Mouse (Mus musculus) G1E (cell line): ENCODE data around the gene Hyal2. TPM values are rescaled to one million over a fixed set of nuclear protein-coding genes. Genes with fewer than 3 reads are reported as not detected.

Source experiments
- ATAC-seq: 2 replicates; pipeline ENCODE4 v1.8.0; 2016; ENCODE audit warnings: mild to moderate bottlenecking; ENCODE audit not compliant: insufficient number of reproducible peaks, poor library complexity, low FRiP score, severe bottlenecking; ENCODE audit errors: extremely low read depth
- DNase-seq: peaks from one replicate; pipeline ENCODE4 v3.0.0; 2012; ENCODE audit warnings: low spot score
- H3K27me3 ChIP-seq: 2 replicates; pipeline ENCODE4 v1.6.1; 2012; ENCODE audit warnings: mild to moderate bottlenecking, low read length, inconsistent platforms; ENCODE audit not compliant: insufficient read depth
- H3K36me3 ChIP-seq: replicated peaks from 2 replicates; pipeline ENCODE3; 2012; ENCODE audit warnings: mild to moderate bottlenecking, inconsistent platforms
- H3K4me1 ChIP-seq: 2 replicates; pipeline ENCODE4 v1.6.1; 2012; ENCODE audit warnings: low read depth, low read length, inconsistent platforms, mixed read lengths; ENCODE audit not compliant: insufficient read depth
- H3K4me3 ChIP-seq: 2 replicates; pipeline ENCODE4 v1.5.1; 2012; ENCODE audit warnings: low read depth, mild to moderate bottlenecking, inconsistent platforms, low read length, moderate library complexity, mixed read lengths
- H3K9me3 ChIP-seq: replicated peaks from 2 replicates; pipeline ENCODE4 v1.6.1; 2012; ENCODE audit warnings: inconsistent platforms
- CTCF ChIP-seq: IDR thresholded peaks from 2 replicates; pipeline ENCODE4 v1.5.1; 2012; ENCODE audit warnings: low read depth, low read length, inconsistent platforms, mixed read lengths
- GATA1 ChIP-seq: IDR thresholded peaks from 2 replicates; pipeline ENCODE4 v1.6.1; 2012; ENCODE audit warnings: borderline replicate concordance, low read length, inconsistent platforms, mixed read lengths
- GATA2 ChIP-seq: IDR thresholded peaks from 2 replicates; pipeline ENCODE4 v1.6.1; 2012; ENCODE audit warnings: low read depth, low read length, inconsistent platforms, borderline replicate concordance
- POLR2AphosphoS5 ChIP-seq: IDR thresholded peaks from 2 replicates; pipeline ENCODE4 v1.6.1; 2012; ENCODE audit warnings: low read depth, low read length, inconsistent platforms; ENCODE audit not compliant: insufficient replicate concordance
- TAL1 ChIP-seq: conservative IDR thresholded peaks from 2 replicates; pipeline ENCODE4 v1.6.1; 2012; ENCODE audit warnings: low read depth, low read length, inconsistent platforms, mixed read lengths
- polyA plus RNA-seq: library from polyadenylated mRNA; stranded (reverse); fragments of >175 nt; gene quantifications from 2 replicates; pipeline ENCODE4 v1.2.3, GENCODE M21; 2012
- total RNA-seq, 2 experiments: library from RNA; stranded (forward) in 1 of 2; stranded (reverse) in 1 of 2; fragments of 200-1000 nt in 1 of 2; fragments of >200 nt in 1 of 2; fragmentation: Nextera tagmentation in 1 of 2; gene quantifications; 2 replicates each; pipeline ENCODE4 v1.2.3; 2014 to 2017

The Hyal2 gene
- total and polyA plus RNA-seq, 3 experiments: 5.5 to 33.9 (median 11.7) TPM

- no peak for TF ChIP-seq POLR2AphosphoS5
- no peak for TF ChIP-seq CTCF
- no peak for TF ChIP-seq GATA1
- TF ChIP-seq GATA2: no peak
- no peak for TF ChIP-seq TAL1
- no peak overlapping the region for H3K4me3 ChIP-seq
- no peaks in the 10 kb centered on the region for H3K27me3 ChIP-seq
- peaks cover 40% of the 10 kb centered on the region for H3K4me1 ChIP-seq
- ATAC-seq (no peak), DNase-seq (no peak)
- H3K36me3 ChIP-seq: peaks cover 91% of the 10 kb centered on the region
- H3K9me3 ChIP-seq: no peaks in the 10 kb centered on the region
Measured at GRCm38 (mm10) chr9:107620954-107621353, 53.2 kb downstream of the Hyal2 start.

Other genes with a start within 250 kb of the Hyal2 start
- 29.6 and 42.6 TPM in 2 replicates for gene Hemk1, start 229.6 kb upstream of the Hyal2 start, total RNA-seq (2014; fragmentation: Nextera tagmentation)
- gene Hemk1, start 229.6 kb upstream of the Hyal2 start, total RNA-seq (2017): 35.6 and 48.6 TPM in 2 replicates
- gene Hemk1, start 229.6 kb upstream of the Hyal2 start, polyA plus RNA-seq: 9.4 and 11.0 TPM in 2 replicates
- gene 6430571L13Rik, start 227.3 kb upstream of the Hyal2 start, total RNA-seq (2014; fragmentation: Nextera tagmentation): 1.3 TPM in 1 of 2 replicates, not detected in the other
- 0.64 and 0.76 TPM in 2 replicates for gene 6430571L13Rik, start 227.3 kb upstream of the Hyal2 start, total RNA-seq (2017)
- 0.29 and 0.46 TPM in 2 replicates for gene 6430571L13Rik, start 227.3 kb upstream of the Hyal2 start, polyA plus RNA-seq
- not detected in 2 replicates for gene Cacna2d2, start 168.3 kb upstream of the Hyal2 start, total RNA-seq (2014; fragmentation: Nextera tagmentation)
- gene Cacna2d2, start 168.3 kb upstream of the Hyal2 start, total RNA-seq (2017): 0.05 and 0.06 TPM in 2 replicates
- gene Cacna2d2, start 168.3 kb upstream of the Hyal2 start, polyA plus RNA-seq: 0.09 TPM in 1 of 2 replicates, not detected in the other
- 20.5 and 22.1 TPM in 2 replicates for gene Tmem115, start 34.0 kb upstream of the Hyal2 start, total RNA-seq (2014; fragmentation: Nextera tagmentation)
- gene Tmem115, start 34.0 kb upstream of the Hyal2 start, total RNA-seq (2017): 16.6 and 18.0 TPM in 2 replicates
- gene Tmem115, start 34.0 kb upstream of the Hyal2 start, polyA plus RNA-seq: 23.2 and 27.1 TPM in 2 replicates
- gene Cyb561d2, start 25.8 kb upstream of the Hyal2 start, total RNA-seq (2014; fragmentation: Nextera tagmentation): 1.9 TPM in 1 of 2 replicates, not detected in the other
- 23.1 and 30.2 TPM in 2 replicates for gene Cyb561d2, start 25.8 kb upstream of the Hyal2 start, total RNA-seq (2017)
- gene Cyb561d2, start 25.8 kb upstream of the Hyal2 start, polyA plus RNA-seq: 10.6 and 11.7 TPM in 2 replicates
- gene Nprl2, start 25.7 kb upstream of the Hyal2 start, total RNA-seq (2014; fragmentation: Nextera tagmentation): 16.3 and 22.6 TPM in 2 replicates
- gene Nprl2, start 25.7 kb upstream of the Hyal2 start, total RNA-seq (2017): 18.4 and 35.0 TPM in 2 replicates
- gene Nprl2, start 25.7 kb upstream of the Hyal2 start, polyA plus RNA-seq: 1.4 and 1.7 TPM in 2 replicates
- 1.1 TPM in 1 of 2 replicates, not detected in the other for gene Zmynd10, start 20.6 kb upstream of the Hyal2 start, total RNA-seq (2014; fragmentation: Nextera tagmentation)
- 6.2 and 7.3 TPM in 2 replicates for gene Zmynd10, start 20.6 kb upstream of the Hyal2 start, total RNA-seq (2017)
- gene Zmynd10, start 20.6 kb upstream of the Hyal2 start, polyA plus RNA-seq: 1.1 TPM in 2 replicates
- gene Rassf1, start 16.4 kb upstream of the Hyal2 start, total RNA-seq (2014; fragmentation: Nextera tagmentation): 15.4 and 19.4 TPM in 2 replicates
- gene Rassf1, start 16.4 kb upstream of the Hyal2 start, total RNA-seq (2017): 29.5 and 35.4 TPM in 2 replicates
- gene Rassf1, start 16.4 kb upstream of the Hyal2 start, polyA plus RNA-seq: 10.7 and 12.1 TPM in 2 replicates
- gene Tusc2, start 4.7 kb upstream of the Hyal2 start, total RNA-seq (2014; fragmentation: Nextera tagmentation): 30.4 and 33.1 TPM in 2 replicates
- 16.0 and 21.3 TPM in 2 replicates for gene Tusc2, start 4.7 kb upstream of the Hyal2 start, total RNA-seq (2017)
- 24.4 and 45.3 TPM in 2 replicates for gene Tusc2, start 4.7 kb upstream of the Hyal2 start, polyA plus RNA-seq
- gene Hyal1, start 9.0 kb downstream of the Hyal2 start, total RNA-seq (2014; fragmentation: Nextera tagmentation): 6.6 and 7.3 TPM in 2 replicates
- gene Hyal1, start 9.0 kb downstream of the Hyal2 start, total RNA-seq (2017): 1.9 and 2.3 TPM in 2 replicates
- gene Hyal1, start 9.0 kb downstream of the Hyal2 start, polyA plus RNA-seq: 1.4 and 2.2 TPM in 2 replicates
- 17.1 and 17.4 TPM in 2 replicates for gene Naa80, start 10.9 kb downstream of the Hyal2 start, total RNA-seq (2014; fragmentation: Nextera tagmentation)
- gene Naa80, start 10.9 kb downstream of the Hyal2 start, total RNA-seq (2017): 13.1 and 14.6 TPM in 2 replicates
- 53.5 and 53.8 TPM in 2 replicates for gene Naa80, start 10.9 kb downstream of the Hyal2 start, polyA plus RNA-seq
- 4.6 and 7.7 TPM in 2 replicates for gene Hyal3, start 12.9 kb downstream of the Hyal2 start, total RNA-seq (2014; fragmentation: Nextera tagmentation)
- 1.1 and 1.4 TPM in 2 replicates for gene Hyal3, start 12.9 kb downstream of the Hyal2 start, total RNA-seq (2017)
- gene Hyal3, start 12.9 kb downstream of the Hyal2 start, polyA plus RNA-seq: 0.29 and 0.53 TPM in 2 replicates
- gene Ifrd2, start 19.7 kb downstream of the Hyal2 start, total RNA-seq (2014; fragmentation: Nextera tagmentation): 178 and 183 TPM in 2 replicates
- 76.0 and 76.7 TPM in 2 replicates for gene Ifrd2, start 19.7 kb downstream of the Hyal2 start, total RNA-seq (2017)
- gene Ifrd2, start 19.7 kb downstream of the Hyal2 start, polyA plus RNA-seq: 153 and 156 TPM in 2 replicates
- not detected in 2 replicates for gene Sema3b, start 41.3 kb downstream of the Hyal2 start, total RNA-seq (2014; fragmentation: Nextera tagmentation)
- gene Sema3b, start 41.3 kb downstream of the Hyal2 start, total RNA-seq (2017): 0.27 TPM in 1 of 2 replicates, not detected in the other
- gene Sema3b, start 41.3 kb downstream of the Hyal2 start, polyA plus RNA-seq: not detected in 2 replicates
- gene Gnai2, start 67.4 kb downstream of the Hyal2 start, total RNA-seq (2014; fragmentation: Nextera tagmentation): 337 and 375 TPM in 2 replicates
- 232 TPM in 2 replicates for gene Gnai2, start 67.4 kb downstream of the Hyal2 start, total RNA-seq (2017)
- gene Gnai2, start 67.4 kb downstream of the Hyal2 start, polyA plus RNA-seq: 657 and 787 TPM in 2 replicates
- not detected in 2 replicates for gene Slc38a3, start 101.6 kb downstream of the Hyal2 start, total RNA-seq (2014; fragmentation: Nextera tagmentation)
- gene Slc38a3, start 101.6 kb downstream of the Hyal2 start, total RNA-seq (2017): 0.11 and 0.12 TPM in 2 replicates
- not detected in 2 replicates for gene Slc38a3, start 101.6 kb downstream of the Hyal2 start, polyA plus RNA-seq
- gene Gnat1, start 111.8 kb downstream of the Hyal2 start, total RNA-seq (2014; fragmentation: Nextera tagmentation): not detected in 2 replicates
- 0.05 TPM in 1 of 2 replicates, not detected in the other for gene Gnat1, start 111.8 kb downstream of the Hyal2 start, total RNA-seq (2017)
- not detected in 2 replicates for gene Gnat1, start 111.8 kb downstream of the Hyal2 start, polyA plus RNA-seq
- gene Sema3f, start 142.5 kb downstream of the Hyal2 start, total RNA-seq (2014; fragmentation: Nextera tagmentation): not detected in 2 replicates
- 0.11 and 0.52 TPM in 2 replicates for gene Sema3f, start 142.5 kb downstream of the Hyal2 start, total RNA-seq (2017)
- 0.07 and 0.09 TPM in 2 replicates for gene Sema3f, start 142.5 kb downstream of the Hyal2 start, polyA plus RNA-seq
- 355 and 467 TPM in 2 replicates for gene Rbm5, start 203.1 kb downstream of the Hyal2 start, total RNA-seq (2014; fragmentation: Nextera tagmentation)
- gene Rbm5, start 203.1 kb downstream of the Hyal2 start, total RNA-seq (2017): 261 and 271 TPM in 2 replicates
- 14.3 and 23.4 TPM in 2 replicates for gene Rbm5, start 203.1 kb downstream of the Hyal2 start, polyA plus RNA-seq